Mouse (Mus musculus) cerebellum, adult 2 months (tissue): ENCODE data around the gene Camkmt.

Experiments used
- CTCF ChIP-seq: fragments of 200-500 bp; IDR thresholded peaks from 2 replicates; pipeline ENCODE4 v1.5.1; 2011; ENCODE audit warnings: low read depth, mild to moderate bottlenecking, control low read depth, low read length, moderate library complexity, borderline replicate concordance; ENCODE audit not compliant: insufficient read depth
- POLR2A ChIP-seq: fragments of 200-500 bp; IDR thresholded peaks from 2 replicates; pipeline ENCODE4 v1.6.1; 2011; ENCODE audit warnings: low read length, control low read depth, borderline replicate concordance; ENCODE audit not compliant: insufficient read depth

GRCm38 (mm10) chr17:85256930-85257329, 166.6 kb downstream of the Camkmt start:
- TF ChIP-seq POLR2A = no peak
- no peak for TF ChIP-seq CTCF
